Mouse (Mus musculus) liver, adult 2 months (tissue): ENCODE measurements around the gene Bank1. TPM values are rescaled to one million over a fixed set of nuclear protein-coding genes. Genes with fewer than 3 reads are reported as not detected.

ENCODE experiments used
- DNase-seq: peaks from one replicate; pipeline ENCODE4 v3.0.0-alpha.2; 2011; ENCODE audit warnings: low read depth, low spot score; ENCODE audit errors: extremely low read depth
- H3K27ac ChIP-seq: fragments of 200-500 bp; replicated peaks from 2 replicates; pipeline ENCODE4 v1.5.1; 2012; ENCODE audit warnings: low read depth, mild to moderate bottlenecking, control low read depth, inconsistent platforms, low read length; ENCODE audit not compliant: insufficient read depth
- H3K27me3 ChIP-seq: fragments of 200-500 bp; 2 replicates; pipeline ENCODE4 v1.6.1; 2012; ENCODE audit warnings: mild to moderate bottlenecking, moderate library complexity, low read length, inconsistent platforms; ENCODE audit not compliant: control insufficient read depth, insufficient read depth
- H3K36me3 ChIP-seq: fragments of 200-500 bp; 2 replicates; pipeline ENCODE4 v1.6.1; 2012; ENCODE audit warnings: low read length, inconsistent platforms; ENCODE audit not compliant: control insufficient read depth, insufficient read depth
- H3K4me1 ChIP-seq: fragments of 200-500 bp; 2 replicates; pipeline ENCODE4 v1.6.1; 2011; ENCODE audit warnings: low read length; ENCODE audit not compliant: control insufficient read depth, insufficient read depth
- H3K4me3 ChIP-seq: fragments of 200-500 bp; 2 replicates; pipeline ENCODE4 v1.5.1; 2011; ENCODE audit warnings: low read depth, mild to moderate bottlenecking, control low read depth, low read length, moderate library complexity; ENCODE audit not compliant: insufficient read depth
- H3K79me2 ChIP-seq: fragments of 200-500 bp; 2 replicates; pipeline ENCODE4 v1.6.1; 2012; ENCODE audit warnings: inconsistent platforms, mild to moderate bottlenecking, low read length, moderate library complexity; ENCODE audit not compliant: control insufficient read depth, insufficient read depth
- H3K9ac ChIP-seq: fragments of 200-500 bp; 2 replicates; pipeline ENCODE4 v1.6.1; 2012; ENCODE audit warnings: low read depth, mild to moderate bottlenecking, control low read depth, inconsistent platforms, low read length
- CTCF ChIP-seq: fragments of 200-500 bp; IDR thresholded peaks from 2 replicates; pipeline ENCODE4 v1.5.1; 2011; ENCODE audit warnings: low read depth, low read length, control low read depth
- POLR2A ChIP-seq: fragments of 200-500 bp; IDR thresholded peaks from 2 replicates; pipeline ENCODE4 v1.6.1; 2011; ENCODE audit warnings: low read length, control low read depth; ENCODE audit not compliant: insufficient read depth; ENCODE audit errors: extremely low read depth
- WGBS: fragments of 180-500 bp; shearing (Covaris S2); methylation state at CpG from one replicate; pipeline ENCODE4 v1.1.7; 2018; 5-methylcytosine and 5-hydroxymethylcytosine counted together
- polyA plus RNA-seq: library from polyadenylated mRNA; depleted of rRNA; stranded (reverse); fragments of >200 nt; gene quantifications from 2 replicates; pipeline ENCODE4 v1.2.3, GENCODE M21; 2012
- total RNA-seq: library from RNA; depleted of rRNA; stranded (reverse); fragments of >200 nt; gene quantifications from 2 replicates; pipeline ENCODE4 v1.2.3, GENCODE M21; 2014

Gene Bank1
- total and polyA plus RNA-seq, 2 experiments = 0.49 to 3.2 TPM

DNA sequence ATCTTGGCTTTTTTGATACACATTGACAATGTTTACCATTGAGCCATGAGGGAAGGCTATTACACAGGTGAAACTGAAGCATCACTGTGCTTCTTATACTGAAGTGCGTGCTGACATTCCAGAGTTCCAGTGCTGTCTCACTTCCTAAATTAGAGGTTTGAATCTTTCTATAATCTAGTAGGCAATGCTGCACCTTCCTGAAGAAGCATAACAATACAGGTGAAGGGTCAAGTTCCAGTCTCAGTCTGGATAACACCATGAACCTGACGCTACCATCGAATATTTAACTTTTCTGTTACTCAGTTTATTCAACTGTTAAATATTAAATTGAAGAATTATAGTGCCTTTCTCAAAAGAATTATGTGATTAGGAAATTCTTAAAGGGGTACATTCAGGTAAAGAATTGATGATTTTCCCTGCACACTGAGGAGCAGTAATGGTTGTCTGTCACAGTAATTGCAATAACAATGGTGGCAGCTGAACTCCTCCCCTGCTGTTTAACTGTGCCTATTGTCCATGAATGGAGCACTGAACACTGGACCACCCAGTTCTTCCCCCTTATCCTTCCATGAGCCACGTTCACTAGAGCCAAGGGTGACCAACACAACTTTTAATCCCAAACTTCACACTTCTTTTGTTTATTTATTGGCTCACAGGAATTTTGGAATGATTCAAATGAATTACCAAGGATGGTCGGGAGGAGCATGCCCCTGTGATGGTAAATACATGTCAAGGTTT lies 210.2 kb downstream of the Bank1 start:
- Histone ChIP-seq H3K36me3 (no peaks in the 10 kb centered on the region), H3K27ac (no peak overlapping the region), H3K27me3 (no peaks in the 10 kb centered on the region), H3K4me1 (no peaks in the 10 kb centered on the region), H3K79me2 (no peaks in the 10 kb centered on the region), H3K4me3 (no peak overlapping the region), H3K9ac (no peak overlapping the region)
- 71% methylated on average over 5 of the region's 5 CpGs for whole genome bisulfite sequencing
- DNase-seq = no peak
- no peak for TF ChIP-seq POLR2A
- TF ChIP-seq CTCF = no peak

DNA sequence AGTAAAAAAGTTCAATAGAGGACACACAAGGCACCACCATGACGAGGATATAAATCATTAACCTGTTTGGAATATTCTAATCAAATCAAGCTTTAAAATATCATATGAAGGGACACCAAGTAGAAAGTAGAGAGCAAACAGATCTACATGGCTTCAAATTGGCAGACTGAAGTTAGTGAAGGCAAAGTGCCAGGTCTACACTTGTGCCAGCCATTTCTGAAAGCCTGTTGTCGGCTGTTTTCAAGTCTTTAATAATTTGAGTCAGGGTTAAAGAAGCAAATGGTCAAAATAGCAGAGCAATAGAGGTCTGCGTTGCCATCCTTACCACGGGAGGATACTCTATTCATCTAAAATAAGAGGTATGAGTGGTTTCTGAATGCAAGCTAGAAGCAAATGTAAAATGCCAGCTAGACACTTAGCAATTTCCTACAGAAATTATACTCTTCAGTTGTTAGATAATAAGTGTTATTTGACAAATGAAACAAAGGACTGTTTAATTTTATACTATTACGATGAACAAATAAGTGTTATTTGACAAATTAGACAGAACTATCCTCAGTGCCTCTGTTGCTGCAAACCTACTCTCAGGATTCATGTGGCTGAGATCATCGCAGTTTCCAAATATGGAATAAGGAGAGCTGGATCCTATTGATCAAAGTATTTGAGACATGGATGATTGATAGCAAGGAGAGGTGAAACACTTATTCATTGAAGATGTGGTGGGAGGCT lies 216.3 kb downstream of the Bank1 start:
- 80% methylated on average over 6 of the region's 6 CpGs for whole genome bisulfite sequencing
- peak; percentile 8 for DNase-seq
- TF ChIP-seq CTCF (no peak), POLR2A (no peak)
- Histone ChIP-seq H3K27ac (no peak overlapping the region), H3K9ac (no peak overlapping the region), H3K4me1 (no peaks in the 10 kb centered on the region), H3K27me3 (no peaks in the 10 kb centered on the region), H3K79me2 (no peaks in the 10 kb centered on the region), H3K4me3 (no peak overlapping the region), H3K36me3 (no peaks in the 10 kb centered on the region)

DNA sequence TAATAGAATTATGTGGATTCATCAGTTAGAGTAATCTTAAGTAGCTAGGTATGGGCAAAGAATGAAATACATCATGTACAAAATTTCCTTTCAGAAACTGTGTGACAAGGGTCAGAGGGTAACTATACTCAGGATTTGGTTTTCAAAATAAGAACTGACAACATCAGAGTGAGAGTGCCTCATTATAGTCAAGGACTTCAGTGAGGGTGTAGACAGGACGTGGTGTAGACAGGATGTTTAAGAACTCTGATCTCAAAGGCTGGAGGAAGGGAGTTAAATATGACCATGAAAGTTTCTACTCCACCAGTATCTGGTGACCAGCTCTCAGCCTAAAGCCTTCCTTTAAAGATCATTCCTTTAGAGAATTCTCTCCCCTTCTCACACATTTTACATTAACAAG lies 219.4 kb downstream of the Bank1 start:
- no peak for TF ChIP-seq POLR2A
- TF ChIP-seq CTCF = no peak
- 67% methylated on average over 1 of the region's 1 CpGs for WGBS
- no peaks in the 10 kb centered on the region for H3K79me2 ChIP-seq
- no peak overlapping the region for H3K4me3 ChIP-seq
- no peak for DNase-seq
- no peaks in the 10 kb centered on the region for H3K27me3 ChIP-seq
- H3K27ac ChIP-seq = no peak overlapping the region
- no peaks in the 10 kb centered on the region for H3K36me3 ChIP-seq
- no peak overlapping the region for H3K9ac ChIP-seq
- H3K4me1 ChIP-seq = no peaks in the 10 kb centered on the region

DNA sequence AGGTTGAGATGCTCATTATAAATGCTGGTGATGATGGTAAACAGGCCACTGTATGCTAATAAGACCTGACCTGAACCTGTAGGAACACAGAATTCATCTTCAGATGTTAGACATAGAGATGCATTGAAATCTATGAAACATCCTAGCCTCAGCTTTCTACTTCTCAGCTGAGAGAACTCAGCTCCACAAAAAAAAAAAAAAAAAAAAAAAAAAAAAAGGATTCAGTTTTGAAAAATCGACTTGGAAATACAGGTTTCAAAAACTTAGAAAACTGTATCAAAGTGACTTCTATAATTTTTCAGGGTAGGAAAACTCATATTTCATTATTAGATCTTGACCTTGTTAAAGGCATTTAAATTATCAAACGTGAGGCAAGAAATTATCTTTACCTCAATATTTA lies 222.5 kb downstream of the Bank1 start:
- no peaks in the 10 kb centered on the region for H3K27me3 ChIP-seq
- H3K9ac ChIP-seq = no peak overlapping the region
- no peak overlapping the region for H3K27ac ChIP-seq
- TF ChIP-seq CTCF (no peak), POLR2A (no peak)
- H3K36me3 ChIP-seq = no peaks in the 10 kb centered on the region
- no peak for DNase-seq
- no peaks in the 10 kb centered on the region for H3K4me1 ChIP-seq
- H3K79me2 ChIP-seq = no peaks in the 10 kb centered on the region
- H3K4me3 ChIP-seq = no peak overlapping the region
- WGBS = 78% methylated on average over 2 of the region's 2 CpGs

DNA sequence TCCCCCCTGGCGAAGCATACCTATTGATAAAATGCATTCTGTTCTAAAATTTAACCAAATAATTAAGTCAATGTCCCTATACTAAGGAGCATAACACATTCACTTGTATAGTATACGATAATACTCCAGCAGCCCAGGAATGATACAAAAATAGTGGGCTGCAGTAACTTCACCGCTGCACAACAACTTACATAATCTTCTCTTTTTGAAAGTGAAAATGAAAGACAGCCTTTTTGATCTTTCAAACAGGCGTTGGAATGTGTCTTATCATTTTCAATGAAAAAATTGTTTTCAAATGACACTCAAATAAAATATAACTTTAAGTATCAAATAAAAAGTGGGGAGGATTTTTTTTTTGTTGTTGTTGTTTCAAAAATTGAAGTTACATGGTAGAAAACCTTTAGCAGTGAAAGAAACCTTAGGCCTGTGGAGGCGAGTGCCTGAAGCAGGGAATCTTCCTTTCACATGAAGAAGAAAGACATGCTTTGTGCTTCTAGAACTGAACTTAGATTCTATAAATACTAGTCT lies 224.8 kb downstream of the Bank1 start:
- Histone ChIP-seq H3K36me3 (no peaks in the 10 kb centered on the region), H3K79me2 (no peaks in the 10 kb centered on the region), H3K4me3 (no peak overlapping the region), H3K9ac (no peak overlapping the region), H3K4me1 (no peaks in the 10 kb centered on the region), H3K27me3 (no peaks in the 10 kb centered on the region), H3K27ac (no peak overlapping the region)
- 80% methylated on average over 5 of the region's 5 CpGs for WGBS
- no peak for TF ChIP-seq POLR2A
- no peak for TF ChIP-seq CTCF
- no peak for DNase-seq
